9 mouse cellular contexts compared by ENCODE assay signal in the genomic region with DNA sequence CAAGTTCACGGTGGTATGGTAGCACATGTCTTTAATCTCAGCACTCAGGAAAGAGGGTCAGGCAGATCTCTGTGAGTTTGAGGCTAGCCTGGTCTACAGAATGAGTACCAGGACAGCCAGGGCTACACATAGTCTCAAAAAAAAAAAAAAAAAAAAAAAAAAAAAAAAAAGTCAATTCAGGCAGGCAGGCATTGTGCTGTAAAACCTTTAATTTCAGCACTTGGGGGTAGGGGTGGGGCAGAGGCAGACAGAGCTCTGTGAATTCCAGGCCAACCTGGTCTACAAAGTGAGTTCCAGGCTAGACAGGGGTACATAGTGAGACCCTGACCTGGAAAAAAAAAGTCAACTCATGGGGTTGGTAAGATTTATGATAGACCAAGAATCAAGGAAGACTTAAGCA. TPM values are rescaled to one million over a fixed set of nuclear protein-coding genes. Genes with fewer than 3 reads are reported as not detected.
A peak's percentile ranks its signal among the peaks of the same experiment; 100 is the strongest.
DNase-seq lines count a peak whose midpoint lies in the region; ATAC-seq and TF ChIP-seq lines count a peak whose summit lies in the region.
"Had no signal": no experiment of that assay in that cellular context is flagged by ENCODE, and none has a peak within 500 bp of the region (broad histone marks: within the 10 kb centered on the region; RNA-seq: fewer than 3 reads in every experiment).

No protein-coding gene starts in this region.

- H3K4me1 ChIP-seq in lung, embryonic 14.5 days (ENCODE audit: insufficient read depth) = peaks cover 16% of the 10 kb centered on the region; the same call in 1 of the 2 replicates
- peaks cover 6% of the 10 kb centered on the region for H3K4me1 ChIP-seq in lung, adult 2 months (ENCODE audit: control insufficient read depth, insufficient read depth, low read length)
- peaks cover 49% of the 10 kb centered on the region for H3K4me1 ChIP-seq in embryonic facial prominence, embryonic 15.5 days
- H3K4me1 ChIP-seq in limb, embryonic 10.5 days = peaks cover 38% of the 10 kb centered on the region
- H3K4me1 ChIP-seq in neural tube, embryonic 15.5 days = peaks cover 20% of the 10 kb centered on the region

- no peak overlapping the region for H3K4me3 ChIP-seq in lung, embryonic 14.5 days (ENCODE audit: low read depth, low read length)
- H3K4me3 ChIP-seq in lung, adult 2 months (replicated peaks; ENCODE audit: extremely low read depth, low read depth, low read length) = no peak overlapping the region
- H3K4me3 ChIP-seq in embryonic facial prominence, embryonic 15.5 days (replicated peaks) = no peak overlapping the region
- H3K4me3 ChIP-seq in limb, embryonic 10.5 days = no peak overlapping the region
- no peak overlapping the region for H3K4me3 ChIP-seq in neural tube, embryonic 15.5 days (replicated peaks)

- peak overlapping the region; percentile 87 for H3K27ac ChIP-seq in lung, embryonic 14.5 days (ENCODE audit: low read depth)
- H3K27ac ChIP-seq in embryonic facial prominence, embryonic 15.5 days (replicated peaks) = peak overlapping the region; percentile 83
- peak overlapping the region; percentile 74; the same call in 1 of the 2 replicates for H3K27ac ChIP-seq in limb, embryonic 10.5 days
- peak overlapping the region; percentile 54; the same call in 1 of the 2 replicates for H3K27ac ChIP-seq in neural tube, embryonic 15.5 days (replicated peaks)

- no peaks in the 10 kb centered on the region for H3K9me3 ChIP-seq in lung, embryonic 14.5 days (ENCODE audit: low read depth, low read length)
- H3K9me3 ChIP-seq in embryonic facial prominence, embryonic 15.5 days (replicated peaks) = no peaks in the 10 kb centered on the region
- H3K9me3 ChIP-seq in limb, embryonic 10.5 days (replicated peaks) = no peaks in the 10 kb centered on the region
- H3K9me3 ChIP-seq in neural tube, embryonic 15.5 days (replicated peaks) = no peaks in the 10 kb centered on the region
- H3K9me3 ChIP-seq: G1E had no signal

- no peaks in the 10 kb centered on the region for H3K27me3 ChIP-seq in lung, embryonic 14.5 days (ENCODE audit: insufficient read depth, low read length)
- H3K27me3 ChIP-seq in embryonic facial prominence, embryonic 15.5 days = no peaks in the 10 kb centered on the region
- H3K27me3 ChIP-seq in limb, embryonic 10.5 days (ENCODE audit: low read depth, poor library complexity, severe bottlenecking) = no peaks in the 10 kb centered on the region
- H3K27me3 ChIP-seq in neural tube, embryonic 15.5 days (replicated peaks) = no peaks in the 10 kb centered on the region

- 0 out of 2 replicates have a peak, but pooled peaks have one; percentile 3 for ATAC-seq in lung, embryonic 14.5 days (ENCODE audit: insufficient read depth)
- ATAC-seq in embryonic facial prominence, embryonic 15.5 days (ENCODE audit: insufficient number of reproducible peaks, low FRiP score, low TSS enrichment, low read depth) = no peak
- ATAC-seq in neural tube, embryonic 15.5 days (ENCODE audit: low FRiP score) = no peak; the same call in 1 of the 2 replicates

- DNase-seq in lung, embryonic 14.5 days = no peak
- DNase-seq in lung, adult 2 months = no peak
- DNase-seq in limb, embryonic 10.5 days (ENCODE audit: low spot score) = no peak
- DNase-seq in cerebellum, adult 9-10 months = no peak
- no peak for DNase-seq in frontal cortex, postnatal 10 days (ENCODE audit: low spot score in 2 of 2)
- DNase-seq: layer of hippocampus, postnatal 36 days had no signal

- no peak for TF ChIP-seq CTCF in lung, embryonic 14.5 days (IDR thresholded peaks at IDR 0.05; ENCODE audit: low read depth)
- TF ChIP-seq CTCF in lung, adult 2 months (IDR thresholded peaks at IDR 0.05; ENCODE audit: insufficient read depth, low read length) = no peak

- no peak overlapping the region for H3K9ac ChIP-seq in lung, embryonic 14.5 days
- H3K9ac ChIP-seq in embryonic facial prominence, embryonic 15.5 days = no peak overlapping the region
- no peak overlapping the region for H3K9ac ChIP-seq in neural tube, embryonic 15.5 days (replicated peaks)

- peak overlapping the region; percentile 1; the same call in 1 of the 2 replicates for H3K4me2 ChIP-seq in lung, embryonic 14.5 days
- peak overlapping the region; percentile 31 for H3K4me2 ChIP-seq in embryonic facial prominence, embryonic 15.5 days (replicated peaks)
- H3K4me2 ChIP-seq in neural tube, embryonic 15.5 days = peak overlapping the region; percentile 20; the same call in 1 of the 2 replicates

- H3K36me3 ChIP-seq in lung, embryonic 14.5 days (ENCODE audit: insufficient read depth) = no peaks in the 10 kb centered on the region
- H3K36me3 ChIP-seq in embryonic facial prominence, embryonic 15.5 days = no peaks in the 10 kb centered on the region
- H3K36me3 ChIP-seq in limb, embryonic 10.5 days = no peaks in the 10 kb centered on the region
- no peaks in the 10 kb centered on the region for H3K36me3 ChIP-seq in neural tube, embryonic 15.5 days
- H3K36me3 ChIP-seq: G1E had no signal

- TF ChIP-seq POLR2A in lung, adult 2 months (IDR thresholded peaks at IDR 0.05; ENCODE audit: borderline replicate concordance, extremely low read depth, low read depth, low read length) = no peak

- WGBS in lung, embryonic 14.5 days = 94% methylated on average over 1 of the region's 1 CpGs
- 58% methylated on average over 1 of the region's 1 CpGs for WGBS in lung, adult 2 months
- 38% methylated on average over 1 of the region's 1 CpGs for WGBS in embryonic facial prominence, embryonic 15.5 days
- WGBS in limb, embryonic 10.5 days = 88% methylated on average over 1 of the region's 1 CpGs
- WGBS in neural tube, embryonic 15.5 days = 89% methylated on average over 1 of the region's 1 CpGs

RNA-seq across cellular contexts. Expression of a gene that starts 17.4 kb away (rescaled TPM):
- polyA plus RNA-seq in lung, embryonic 14.5 days (2014; fragmentation: Nextera tagmentation; extraction: Ambion mirVana) = 33.8 and 35.0 TPM in 2 replicates
- polyA plus RNA-seq in lung, adult 2 months (2012; rRNA removed) = 7.4 and 14.6 TPM in 2 replicates
- 42.1 and 44.0 TPM in 2 replicates for polyA plus RNA-seq in embryonic facial prominence, embryonic 15.5 days (2015; fragmentation: Nextera tagmentation; extraction: Ambion mirVana)
- polyA plus RNA-seq in limb, embryonic 10.5 days (2016; fragmentation: Nextera tagmentation; extraction: Ambion mirVana) = 20.8 and 24.6 TPM in 2 replicates
- polyA plus RNA-seq in neural tube, embryonic 15.5 days (2015; fragmentation: Nextera tagmentation; extraction: Ambion mirVana) = 14.0 and 16.7 TPM in 2 replicates

RNA-seq across cellular contexts. Expression of a gene that starts 32.1 kb away (rescaled TPM):
- polyA plus RNA-seq in lung, embryonic 14.5 days (2014; fragmentation: Nextera tagmentation; extraction: Ambion mirVana) = 0.12 and 0.59 TPM in 2 replicates
- polyA plus RNA-seq in lung, adult 2 months (2012; rRNA removed) = 1.3 and 1.7 TPM in 2 replicates
- 0.70 and 0.94 TPM in 2 replicates for polyA plus RNA-seq in embryonic facial prominence, embryonic 15.5 days (2015; fragmentation: Nextera tagmentation; extraction: Ambion mirVana)
- polyA plus RNA-seq in limb, embryonic 10.5 days (2016; fragmentation: Nextera tagmentation; extraction: Ambion mirVana) = 0.14 TPM in 1 of 2 replicates, not detected in the other
- 0.04 and 0.38 TPM in 2 replicates for polyA plus RNA-seq in neural tube, embryonic 15.5 days (2015; fragmentation: Nextera tagmentation; extraction: Ambion mirVana)
- polyA plus RNA-seq: G1E had no signal

RNA-seq across cellular contexts. Expression of a gene that starts 53.8 kb away (rescaled TPM):
- polyA plus RNA-seq in lung, embryonic 14.5 days (2014; fragmentation: Nextera tagmentation; extraction: Ambion mirVana) = 65.8 and 72.0 TPM in 2 replicates
- polyA plus RNA-seq in lung, adult 2 months (2012; rRNA removed) = 48.9 and 64.0 TPM in 2 replicates
- polyA plus RNA-seq in embryonic facial prominence, embryonic 15.5 days (2015; fragmentation: Nextera tagmentation; extraction: Ambion mirVana) = 78.5 and 85.1 TPM in 2 replicates
- 69.9 and 72.6 TPM in 2 replicates for polyA plus RNA-seq in limb, embryonic 10.5 days (2016; fragmentation: Nextera tagmentation; extraction: Ambion mirVana)
- 50.4 and 55.3 TPM in 2 replicates for polyA plus RNA-seq in neural tube, embryonic 15.5 days (2015; fragmentation: Nextera tagmentation; extraction: Ambion mirVana)
